Mouse (Mus musculus): ENCODE results near the gene Tubb4b. TPM values are rescaled to one million over a fixed set of nuclear protein-coding genes. Genes with fewer than 3 reads are reported as not detected.

The Tubb4b gene
- polyA plus RNA-seq, 1 experiment from 2014 or later: 319 TPM

DNA sequence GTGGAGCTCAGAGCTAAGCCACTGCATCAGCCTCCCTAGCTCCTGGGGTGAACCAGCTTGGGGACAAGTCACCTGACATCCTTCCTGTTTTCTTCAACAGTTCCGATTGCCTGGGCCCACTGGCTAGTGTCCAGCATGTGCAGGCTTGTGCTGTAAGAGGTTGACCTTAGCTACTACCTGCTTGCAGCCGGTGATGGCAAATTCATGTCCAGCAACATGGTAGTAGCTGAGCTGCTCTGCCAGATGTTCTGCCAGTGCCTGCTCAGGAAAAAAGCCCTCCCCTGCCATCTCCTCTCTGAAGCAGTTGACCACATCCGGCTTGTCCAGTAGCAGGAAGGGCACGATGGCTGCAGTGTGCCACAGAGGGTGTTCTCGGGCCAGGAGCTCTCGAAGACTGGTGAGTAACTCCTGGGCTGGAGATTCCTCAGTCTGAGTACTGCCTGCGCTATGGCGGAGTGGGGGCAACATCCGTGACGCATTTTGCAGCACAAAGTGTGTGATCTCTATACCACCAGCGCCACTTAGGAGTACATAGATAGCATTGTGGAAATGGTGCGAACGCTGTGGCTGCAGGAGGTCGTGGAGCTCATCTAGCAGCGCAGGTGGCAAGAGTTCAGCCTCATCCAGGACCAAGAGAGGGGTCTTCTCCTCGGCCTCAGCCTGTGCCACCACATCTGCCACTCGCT is 29.9 kb downstream of the Tubb4b start:
- Histone ChIP-seq H3K36me3 (ENCODE audit: control insufficient read depth, insufficient read depth, low read length) (peaks cover 16% of the 10 kb centered on the region), H3K4me2 (ENCODE audit: low read length) (no peak overlapping the region), H3K27me3 (ENCODE audit: control insufficient read depth, insufficient read depth, low read length) (peaks cover 20% of the 10 kb centered on the region), H3K27ac (replicated peaks; ENCODE audit: low read depth, low read length) (no peak overlapping the region), H3K4me1 (ENCODE audit: control insufficient read depth, insufficient read depth, low read length) (no peaks in the 10 kb centered on the region), H3K9ac (replicated peaks; ENCODE audit: low read length) (no peak overlapping the region), H3K9me3 (ENCODE audit: control insufficient read depth, low read length) (no peaks in the 10 kb centered on the region), H3K4me3 (replicated peaks; ENCODE audit: low read depth, low read length) (no peak overlapping the region)
- 86% methylated on average over 17 of the region's 17 CpGs for WGBS
- no peak for ATAC-seq (ENCODE audit: low FRiP score, low TSS enrichment)
- DNase-seq: no peak

DNA sequence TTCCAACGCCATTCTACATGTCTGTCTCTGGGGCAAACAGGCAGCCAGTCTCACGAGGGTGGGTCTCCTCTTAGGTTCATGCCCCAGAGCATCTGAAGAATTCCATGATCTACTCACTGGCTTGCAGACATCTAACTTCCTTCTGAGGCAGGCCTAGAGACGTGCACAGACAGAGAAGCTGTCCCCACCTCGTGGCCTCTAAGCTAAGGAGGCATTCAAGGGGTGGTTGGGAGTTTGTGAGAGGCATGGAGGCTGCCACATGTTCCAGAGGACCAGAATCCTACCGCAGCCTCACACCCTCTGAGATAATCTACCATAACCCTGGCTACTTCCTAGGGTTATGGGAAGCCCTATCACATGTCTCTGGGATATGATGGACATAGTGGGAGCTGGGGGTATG is 30.5 kb downstream of the Tubb4b start:
- no peak overlapping the region for H3K4me3 ChIP-seq (replicated peaks; ENCODE audit: low read depth, low read length)
- no peak overlapping the region for H3K9ac ChIP-seq (replicated peaks; ENCODE audit: low read length)
- ATAC-seq (ENCODE audit: low FRiP score, low TSS enrichment) (no peak), DNase-seq (no peak)
- 76% methylated on average over 5 of the region's 5 CpGs for WGBS
- H3K4me1 ChIP-seq (ENCODE audit: control insufficient read depth, insufficient read depth, low read length): no peaks in the 10 kb centered on the region
- no peaks in the 10 kb centered on the region for H3K9me3 ChIP-seq (ENCODE audit: control insufficient read depth, low read length)
- peaks cover 20% of the 10 kb centered on the region for H3K27me3 ChIP-seq (ENCODE audit: control insufficient read depth, insufficient read depth, low read length)
- no peak overlapping the region for H3K27ac ChIP-seq (replicated peaks; ENCODE audit: low read depth, low read length)
- H3K4me2 ChIP-seq (ENCODE audit: low read length): no peak overlapping the region
- peaks cover 11% of the 10 kb centered on the region for H3K36me3 ChIP-seq (ENCODE audit: control insufficient read depth, insufficient read depth, low read length)

DNA sequence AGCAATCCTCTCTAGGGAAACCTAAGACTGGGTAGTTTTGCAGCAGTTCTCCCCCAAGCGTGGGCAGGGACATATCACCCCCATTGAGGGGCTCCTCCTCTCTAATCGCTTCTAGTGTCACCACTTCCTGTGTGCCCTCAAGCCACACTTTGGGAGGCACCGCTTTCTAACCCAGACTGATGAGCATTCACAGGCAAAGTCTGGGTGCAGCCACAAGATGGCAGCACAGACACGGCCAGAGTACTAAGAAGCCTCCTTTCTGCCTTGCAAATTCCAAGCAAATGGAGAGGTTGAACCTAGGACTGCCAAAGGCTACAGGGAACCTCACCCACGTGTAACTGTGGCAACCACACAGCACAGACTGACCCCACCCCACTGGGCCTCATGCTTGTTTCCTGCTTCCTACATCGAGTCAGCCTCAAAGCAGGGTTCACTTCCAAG is 31.2 kb downstream of the Tubb4b start:
- peak; percentile 90 for DNase-seq
- Histone ChIP-seq H3K4me1 (ENCODE audit: control insufficient read depth, insufficient read depth, low read length) (no peaks in the 10 kb centered on the region), H3K9me3 (ENCODE audit: control insufficient read depth, low read length) (no peaks in the 10 kb centered on the region), H3K9ac (replicated peaks; ENCODE audit: low read length) (no peak overlapping the region), H3K4me3 (replicated peaks; ENCODE audit: low read depth, low read length) (no peak overlapping the region), H3K36me3 (ENCODE audit: control insufficient read depth, insufficient read depth, low read length) (peaks cover 4% of the 10 kb centered on the region), H3K27me3 (ENCODE audit: control insufficient read depth, insufficient read depth, low read length) (peaks cover 20% of the 10 kb centered on the region), H3K27ac (replicated peaks; ENCODE audit: low read depth, low read length) (no peak overlapping the region), H3K4me2 (ENCODE audit: low read length) (no peak overlapping the region)
- peak; percentile 81 for ATAC-seq (ENCODE audit: low FRiP score, low TSS enrichment)
- WGBS: under 1% methylated on average over 6 of the region's 6 CpGs

DNA sequence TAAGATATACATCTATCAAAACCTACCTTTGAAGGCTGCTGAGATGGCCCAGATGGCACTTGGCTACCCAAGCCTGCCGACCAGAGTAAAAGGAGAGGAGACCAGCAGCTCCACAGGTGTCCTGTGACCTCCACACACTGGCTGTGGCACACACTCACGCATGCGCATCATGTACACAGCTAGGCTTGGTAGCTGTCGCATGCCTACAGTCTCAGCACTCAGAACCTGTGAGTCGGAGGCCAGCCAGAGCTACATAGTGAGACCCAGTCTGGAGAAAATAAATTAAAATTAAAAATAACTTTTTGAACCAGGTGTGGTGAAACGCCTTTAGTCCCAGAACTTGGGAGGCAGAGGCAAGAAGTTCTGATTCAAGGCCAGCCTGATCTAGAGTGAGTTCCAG is 36.7 kb downstream of the Tubb4b start:
- ATAC-seq (ENCODE audit: low FRiP score, low TSS enrichment) (no peak), DNase-seq (no peak)
- Histone ChIP-seq H3K4me2 (ENCODE audit: low read length) (no peak overlapping the region), H3K9ac (replicated peaks; ENCODE audit: low read length) (no peak overlapping the region), H3K27me3 (ENCODE audit: control insufficient read depth, insufficient read depth, low read length) (no peaks in the 10 kb centered on the region), H3K27ac (replicated peaks; ENCODE audit: low read depth, low read length) (no peak overlapping the region), H3K9me3 (ENCODE audit: control insufficient read depth, low read length) (no peaks in the 10 kb centered on the region), H3K36me3 (ENCODE audit: control insufficient read depth, insufficient read depth, low read length) (no peaks in the 10 kb centered on the region), H3K4me3 (replicated peaks; ENCODE audit: low read depth, low read length) (no peak overlapping the region), H3K4me1 (ENCODE audit: control insufficient read depth, insufficient read depth, low read length) (peaks cover 20% of the 10 kb centered on the region)
- 82% methylated on average over 6 of the region's 6 CpGs for WGBS

DNA sequence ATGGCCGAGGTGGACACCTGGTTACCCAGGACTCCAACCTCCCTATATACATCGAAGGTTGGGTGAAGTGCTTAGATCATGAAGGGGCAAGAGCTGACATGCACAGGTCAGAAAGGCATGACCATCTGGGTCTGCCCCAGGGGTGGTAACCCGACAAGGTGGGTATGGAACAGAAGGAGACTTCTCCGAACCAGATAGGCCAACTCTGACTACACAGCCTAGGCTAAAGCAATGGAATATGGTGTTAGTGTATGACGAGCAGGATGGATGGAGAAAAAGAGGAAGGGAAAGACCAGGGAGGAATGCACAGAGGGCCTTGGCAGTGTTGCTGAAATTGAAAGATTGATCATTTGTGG is 37.9 kb downstream of the Tubb4b start:
- H3K9me3 ChIP-seq (ENCODE audit: control insufficient read depth, low read length): no peaks in the 10 kb centered on the region
- H3K4me2 ChIP-seq (ENCODE audit: low read length): peak overlapping the region; percentile 80
- no peak; the same call in 1 of the 2 replicates for ATAC-seq (ENCODE audit: low FRiP score, low TSS enrichment)
- H3K4me1 ChIP-seq (ENCODE audit: control insufficient read depth, insufficient read depth, low read length): peaks cover 27% of the 10 kb centered on the region
- no peaks in the 10 kb centered on the region for H3K36me3 ChIP-seq (ENCODE audit: control insufficient read depth, insufficient read depth, low read length)
- H3K27ac ChIP-seq (replicated peaks; ENCODE audit: low read depth, low read length): peak overlapping the region; percentile 95
- peak overlapping the region; percentile 37; the same call in 1 of the 2 replicates for H3K9ac ChIP-seq (replicated peaks; ENCODE audit: low read length)
- no peak for DNase-seq
- H3K4me3 ChIP-seq (replicated peaks; ENCODE audit: low read depth, low read length): no peak overlapping the region
- no peaks in the 10 kb centered on the region for H3K27me3 ChIP-seq (ENCODE audit: control insufficient read depth, insufficient read depth, low read length)
- 24% methylated on average over 5 of the region's 5 CpGs for WGBS

DNA sequence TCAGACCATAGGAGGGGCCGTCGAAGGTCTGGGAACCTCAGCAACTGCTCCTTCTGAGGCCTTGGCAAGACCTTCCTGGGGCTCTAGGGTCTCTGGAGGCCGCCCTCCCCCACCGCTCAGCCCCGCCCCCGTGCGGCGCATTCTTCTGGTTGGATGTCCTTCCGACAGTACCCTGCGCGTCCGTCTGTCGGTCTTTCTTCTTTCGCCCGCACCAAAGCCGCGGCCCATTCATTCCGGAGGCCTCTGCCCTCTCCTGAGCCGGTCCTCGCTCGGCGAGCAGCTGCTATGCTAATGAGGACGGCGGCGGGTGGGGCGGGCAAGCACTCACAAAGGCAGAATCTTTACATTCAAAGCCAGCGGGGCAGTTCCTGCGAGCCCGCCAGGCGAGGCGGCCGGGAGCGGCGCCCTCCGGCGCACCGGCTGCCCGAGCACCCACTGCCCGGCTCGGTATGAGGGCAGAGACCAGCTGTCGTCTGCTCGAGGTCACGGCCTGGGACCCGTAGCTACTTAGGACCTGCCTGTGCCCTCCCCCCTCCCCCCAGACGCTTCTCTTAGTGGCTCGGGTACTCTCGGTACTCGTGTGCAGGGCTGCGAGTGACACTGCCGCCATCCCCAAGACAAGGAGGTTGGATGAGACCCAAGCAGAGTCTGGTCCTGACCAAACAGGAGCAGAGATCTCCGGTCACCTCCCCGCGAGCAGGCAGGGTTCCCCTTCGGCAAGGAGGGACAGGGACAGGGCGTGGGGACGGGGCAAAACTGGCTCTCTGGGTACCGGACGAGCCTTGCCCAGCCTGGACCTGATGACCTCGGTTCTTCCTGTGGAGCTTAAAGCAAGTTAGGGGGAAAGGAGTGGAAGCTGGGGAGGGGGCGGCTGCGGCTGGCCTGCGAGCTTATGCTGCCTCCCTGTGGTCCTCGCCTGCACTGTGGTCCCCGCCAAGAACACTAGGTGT is 38.6 kb downstream of the Tubb4b start:
- Histone ChIP-seq H3K27me3 (ENCODE audit: control insufficient read depth, insufficient read depth, low read length) (no peaks in the 10 kb centered on the region), H3K27ac (replicated peaks; ENCODE audit: low read depth, low read length) (peak overlapping the region; percentile 95), H3K4me3 (replicated peaks; ENCODE audit: low read depth, low read length) (peak overlapping the region; percentile 45), H3K36me3 (ENCODE audit: control insufficient read depth, insufficient read depth, low read length) (no peaks in the 10 kb centered on the region), H3K4me2 (ENCODE audit: low read length) (peak overlapping the region; percentile 80), H3K4me1 (ENCODE audit: control insufficient read depth, insufficient read depth, low read length) (peaks cover 27% of the 10 kb centered on the region), H3K9me3 (ENCODE audit: control insufficient read depth, low read length) (no peaks in the 10 kb centered on the region), H3K9ac (replicated peaks; ENCODE audit: low read length) (peak overlapping the region; percentile 62)
- DNase-seq (peak; percentile 87), ATAC-seq (ENCODE audit: low FRiP score, low TSS enrichment) (peak; percentile 75)
- under 1% methylated on average over 64 of the region's 64 CpGs for WGBS

DNA sequence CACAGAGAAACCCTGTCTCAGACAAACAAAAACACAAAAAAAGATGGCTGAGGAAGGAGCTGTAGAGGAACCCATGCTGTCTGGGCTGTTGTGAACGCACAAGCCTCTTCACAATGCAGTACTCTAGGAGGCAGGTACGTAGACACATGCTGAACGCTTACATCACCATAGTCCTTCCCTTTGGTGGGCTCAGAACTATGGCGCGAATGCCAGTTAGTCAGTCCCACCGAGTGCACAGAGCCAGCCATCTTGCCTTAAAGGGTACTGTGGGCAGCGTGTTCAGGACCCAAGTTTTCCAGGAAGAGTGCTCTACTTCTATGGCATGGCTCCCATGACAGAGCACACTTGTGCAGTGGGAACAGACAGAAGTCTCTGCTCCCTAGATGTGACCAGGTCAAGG is 40.0 kb downstream of the Tubb4b start:
- no peak for ATAC-seq (ENCODE audit: low FRiP score, low TSS enrichment)
- no peaks in the 10 kb centered on the region for H3K9me3 ChIP-seq (ENCODE audit: control insufficient read depth, low read length)
- H3K4me3 ChIP-seq (replicated peaks; ENCODE audit: low read depth, low read length): no peak overlapping the region
- no peaks in the 10 kb centered on the region for H3K36me3 ChIP-seq (ENCODE audit: control insufficient read depth, insufficient read depth, low read length)
- WGBS: 91% methylated on average over 7 of the region's 7 CpGs
- no peak overlapping the region for H3K9ac ChIP-seq (replicated peaks; ENCODE audit: low read length)
- peaks cover 34% of the 10 kb centered on the region for H3K4me1 ChIP-seq (ENCODE audit: control insufficient read depth, insufficient read depth, low read length)
- H3K27ac ChIP-seq (replicated peaks; ENCODE audit: low read depth, low read length): peak overlapping the region; percentile 95
- peak overlapping the region; percentile 80 for H3K4me2 ChIP-seq (ENCODE audit: low read length)
- no peak for DNase-seq
- H3K27me3 ChIP-seq (ENCODE audit: control insufficient read depth, insufficient read depth, low read length): no peaks in the 10 kb centered on the region

DNA sequence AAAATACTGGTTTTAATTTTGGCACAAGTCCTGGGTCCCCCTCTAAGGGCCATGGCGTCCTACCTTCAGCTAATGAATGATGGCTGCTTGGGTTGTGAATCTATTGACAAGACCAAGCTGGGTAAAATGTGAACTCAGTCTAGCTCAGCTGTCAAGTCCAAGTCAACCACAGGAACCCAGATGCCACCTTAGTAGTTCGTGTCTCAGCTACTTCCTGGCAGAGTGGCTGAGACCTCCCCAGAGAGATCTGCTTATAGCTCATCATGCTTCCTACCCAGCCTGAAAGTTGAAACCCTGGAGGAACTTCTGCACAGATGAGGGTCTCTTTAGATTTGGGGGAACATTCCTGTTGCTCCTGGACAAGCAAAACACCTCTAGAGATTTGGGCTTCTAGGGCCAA is 41.2 kb downstream of the Tubb4b start:
- DNase-seq (no peak), ATAC-seq (ENCODE audit: low FRiP score, low TSS enrichment) (no peak)
- Histone ChIP-seq H3K36me3 (ENCODE audit: control insufficient read depth, insufficient read depth, low read length) (no peaks in the 10 kb centered on the region), H3K9me3 (ENCODE audit: control insufficient read depth, low read length) (no peaks in the 10 kb centered on the region), H3K4me3 (replicated peaks; ENCODE audit: low read depth, low read length) (peak overlapping the region; percentile 72; the same call in 1 of the 2 replicates), H3K27ac (replicated peaks; ENCODE audit: low read depth, low read length) (no peak overlapping the region), H3K27me3 (ENCODE audit: control insufficient read depth, insufficient read depth, low read length) (no peaks in the 10 kb centered on the region), H3K4me2 (ENCODE audit: low read length) (peak overlapping the region; percentile 80), H3K9ac (replicated peaks; ENCODE audit: low read length) (no peak overlapping the region), H3K4me1 (ENCODE audit: control insufficient read depth, insufficient read depth, low read length) (peaks cover 44% of the 10 kb centered on the region)
- WGBS: 52% methylated on average over 2 of the region's 2 CpGs
